Mouse (Mus musculus): ENCODE measurements at regions not wholly inside any gene's neighbourhood (a gene's known extent, or its start where the extent isn't known, plus 50 kb on each side); places are given as distances from the start of the nearest gene placed in this dataset.

GRCm38 (mm10) chr8:80189797-80190509 is 132.1 kb upstream of the Hhip start:
- H3K36me3 ChIP-seq, result no peaks in the 10 kb centered on the region
- WGBS, result 34% methylated on average over 10 of the region's 10 CpGs
- peaks cover 26% of the 10 kb centered on the region; the same call in 1 of the 2 replicates for H3K27me3 ChIP-seq
- ATAC-seq (ENCODE audit: insufficient number of reproducible peaks, low FRiP score, low TSS enrichment, low read depth), result 0 out of 2 replicates have a peak, but pooled peaks have one; percentile 7
- H3K9me3 ChIP-seq, result no peaks in the 10 kb centered on the region
- peaks cover 5% of the 10 kb centered on the region; the same call in 1 of the 2 replicates for H3K4me1 ChIP-seq
- H3K9ac ChIP-seq, result no peak overlapping the region
- no peak overlapping the region; the same call in 1 of the 2 replicates for H3K27ac ChIP-seq
- H3K4me3 ChIP-seq, result no peak overlapping the region
- H3K4me2 ChIP-seq, result no peak overlapping the region

- ATAC-seq (ENCODE audit: insufficient number of reproducible peaks, low FRiP score, low TSS enrichment, low read depth), result no peak
- peaks cover 20% of the 10 kb centered on the region; the same call in 1 of the 2 replicates for H3K27me3 ChIP-seq
- no peak overlapping the region for H3K4me2 ChIP-seq
- no peaks in the 10 kb centered on the region for H3K9me3 ChIP-seq
- H3K4me3 ChIP-seq, result no peak overlapping the region
- H3K36me3 ChIP-seq, result no peaks in the 10 kb centered on the region
- no peak overlapping the region for H3K27ac ChIP-seq
- 38% methylated on average over 4 of the region's 4 CpGs for WGBS
- no peak overlapping the region for H3K9ac ChIP-seq
- H3K4me1 ChIP-seq, result no peaks in the 10 kb centered on the region
Observed at GRCm38 (mm10) chr8:80185286-80185685, 127.5 kb upstream of the Hhip start.

DNA sequence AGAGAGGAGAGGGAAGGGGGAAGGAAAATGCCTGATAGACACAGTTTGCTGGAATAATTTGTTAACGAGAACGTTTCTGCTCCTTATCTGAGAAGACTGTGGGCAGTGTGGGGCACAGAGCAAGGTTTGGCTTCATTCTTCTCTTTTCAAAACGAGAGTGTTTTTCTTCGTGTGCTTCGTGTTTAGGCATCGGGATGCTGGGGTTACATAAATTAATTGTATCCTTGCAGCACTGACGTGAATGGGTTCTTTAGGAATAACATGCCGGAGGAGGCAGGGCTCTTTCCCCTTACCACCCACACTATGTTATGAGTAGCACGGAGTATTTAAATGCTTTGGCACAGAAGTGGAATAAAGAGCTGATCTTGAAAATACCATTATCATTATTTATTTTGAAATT is 110.9 kb upstream of the Hhip start:
- H3K4me1 ChIP-seq, result no peaks in the 10 kb centered on the region
- H3K9me3 ChIP-seq, result no peaks in the 10 kb centered on the region
- H3K27me3 ChIP-seq, result no peaks in the 10 kb centered on the region
- H3K27ac ChIP-seq, result no peak overlapping the region
- H3K4me3 ChIP-seq, result no peak overlapping the region
- no peak overlapping the region for H3K4me2 ChIP-seq
- no peak overlapping the region for H3K9ac ChIP-seq
- ATAC-seq (ENCODE audit: insufficient number of reproducible peaks, low FRiP score, low TSS enrichment, low read depth), result no peak
- H3K36me3 ChIP-seq, result no peaks in the 10 kb centered on the region
- 56% methylated on average over 9 of the region's 9 CpGs for WGBS

- Histone ChIP-seq H3K27ac (no peak overlapping the region), H3K27me3 (no peaks in the 10 kb centered on the region), H3K9me3 (no peaks in the 10 kb centered on the region), H3K4me1 (peaks cover 6% of the 10 kb centered on the region), H3K4me2 (no peak overlapping the region), H3K9ac (no peak overlapping the region), H3K4me3 (no peak overlapping the region), H3K36me3 (no peaks in the 10 kb centered on the region)
- ATAC-seq (ENCODE audit: insufficient number of reproducible peaks, low FRiP score, low TSS enrichment, low read depth), result no peak
- WGBS, result 21% methylated on average over 9 of the region's 9 CpGs
Observed at GRCm38 (mm10) chr8:80149458-80150083, 91.8 kb upstream of the Hhip start.

GRCm38 (mm10) chr8:80147929-80148328 is 90.1 kb upstream of the Hhip start:
- Histone ChIP-seq H3K4me3 (no peak overlapping the region), H3K27ac (no peak overlapping the region), H3K4me2 (no peak overlapping the region), H3K9ac (no peak overlapping the region), H3K9me3 (no peaks in the 10 kb centered on the region), H3K36me3 (no peaks in the 10 kb centered on the region), H3K4me1 (peaks cover 6% of the 10 kb centered on the region), H3K27me3 (no peaks in the 10 kb centered on the region)
- 88% methylated on average over 3 of the region's 3 CpGs for WGBS
- no peak for ATAC-seq (ENCODE audit: insufficient number of reproducible peaks, low FRiP score, low TSS enrichment, low read depth)

DNA sequence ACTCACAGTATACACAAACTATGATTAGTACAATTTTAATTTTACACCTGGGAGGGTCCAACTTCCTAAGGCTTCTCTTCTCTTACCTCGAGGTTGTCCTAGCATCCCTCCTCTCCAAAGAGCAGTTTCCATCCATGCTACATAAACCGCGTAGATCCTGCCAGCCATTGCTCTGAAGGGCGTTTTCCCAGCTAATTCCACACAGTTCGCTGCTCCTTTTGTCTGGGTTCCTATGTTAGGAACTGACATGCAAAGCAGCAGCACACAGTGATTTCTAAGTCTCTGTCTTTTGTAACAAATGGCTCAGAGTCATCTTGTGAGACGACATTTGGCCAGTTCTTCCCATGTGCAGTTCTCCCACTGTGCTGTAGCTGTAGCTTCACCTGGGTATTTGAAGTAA is 80.7 kb upstream of the Hhip start:
- Histone ChIP-seq H3K4me1 (no peaks in the 10 kb centered on the region), H3K4me2 (no peak overlapping the region), H3K9me3 (no peaks in the 10 kb centered on the region), H3K4me3 (no peak overlapping the region), H3K9ac (no peak overlapping the region), H3K27ac (no peak overlapping the region), H3K27me3 (no peaks in the 10 kb centered on the region), H3K36me3 (no peaks in the 10 kb centered on the region)
- no peak for ATAC-seq (ENCODE audit: insufficient number of reproducible peaks, low FRiP score, low TSS enrichment, low read depth)
- 82% methylated on average over 6 of the region's 6 CpGs for WGBS

GRCm38 (mm10) chr8:80120378-80120965 is 62.7 kb upstream of the Hhip start:
- Histone ChIP-seq H3K9ac (no peak overlapping the region), H3K36me3 (no peaks in the 10 kb centered on the region), H3K9me3 (no peaks in the 10 kb centered on the region), H3K4me1 (no peaks in the 10 kb centered on the region), H3K4me2 (no peak overlapping the region), H3K27me3 (no peaks in the 10 kb centered on the region), H3K4me3 (no peak overlapping the region), H3K27ac (no peak overlapping the region)
- 84% methylated on average over 3 of the region's 3 CpGs for WGBS
- no peak for ATAC-seq (ENCODE audit: insufficient number of reproducible peaks, low FRiP score, low TSS enrichment, low read depth)

GRCm38 (mm10) chr8:80117328-80117727 is 59.5 kb upstream of the Hhip start:
- H3K36me3 ChIP-seq, result no peaks in the 10 kb centered on the region
- H3K27me3 ChIP-seq, result no peaks in the 10 kb centered on the region
- H3K27ac ChIP-seq, result no peak overlapping the region
- H3K4me2 ChIP-seq, result no peak overlapping the region
- 31% methylated on average over 4 of the region's 4 CpGs for WGBS
- H3K4me3 ChIP-seq, result no peak overlapping the region
- no peaks in the 10 kb centered on the region for H3K4me1 ChIP-seq
- ATAC-seq (ENCODE audit: insufficient number of reproducible peaks, low FRiP score, low TSS enrichment, low read depth), result no peak
- no peaks in the 10 kb centered on the region for H3K9me3 ChIP-seq
- H3K9ac ChIP-seq, result no peak overlapping the region
